Mouse (Mus musculus): ENCODE results near the gene Zc3h12c. TPM values are rescaled to one million over a fixed set of nuclear protein-coding genes. Genes with fewer than 3 reads are reported as not detected.

Gene Zc3h12c
- polyA plus RNA-seq, 1 experiment from 2014 or later, result 12.8 TPM

DNA sequence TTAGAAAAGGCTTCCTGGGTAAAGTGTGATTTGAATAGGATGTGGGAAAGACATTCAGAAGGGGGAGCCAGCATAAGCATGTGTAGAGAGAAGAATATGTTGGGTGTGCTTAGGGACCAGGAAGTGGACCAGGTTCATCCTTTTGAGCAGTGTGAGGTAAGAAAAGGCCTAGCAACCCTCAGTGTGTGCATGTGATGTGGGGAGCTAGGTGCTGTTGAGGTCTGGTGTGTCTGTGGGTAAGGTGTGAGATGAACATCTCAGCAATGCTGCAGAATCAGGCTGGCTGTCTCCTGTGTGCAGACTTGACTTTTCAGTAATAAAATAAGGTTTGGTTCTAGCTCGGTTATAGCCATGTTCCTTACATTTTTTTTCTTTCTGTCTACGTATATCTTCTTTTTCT lies 98.3 kb downstream of the Zc3h12c start:
- H3K9ac ChIP-seq, result no peak overlapping the region
- H3K27me3 ChIP-seq, result no peaks in the 10 kb centered on the region
- ATAC-seq (ENCODE audit: low FRiP score), result no peak
- WGBS, result 91% methylated on average over 2 of the region's 2 CpGs
- H3K9me3 ChIP-seq, result no peaks in the 10 kb centered on the region
- peaks cover 73% of the 10 kb centered on the region for H3K36me3 ChIP-seq (replicated peaks)
- no peak overlapping the region for H3K4me3 ChIP-seq (replicated peaks)
- no peaks in the 10 kb centered on the region for H3K4me1 ChIP-seq
- no peak overlapping the region for H3K27ac ChIP-seq
- H3K4me2 ChIP-seq, result no peak overlapping the region

Small RNAs within 50 kb of the gene (microRNA-seq; reads per million reads assigned to microRNA genes)
- gene Gm27686 (not detected), gene Mir6244 (not detected)

Other genes with a start within 250 kb of the Zc3h12c start
- 48.7 and 50.6 TPM in 2 replicates for gene Fdx1, start 205.0 kb downstream of the Zc3h12c start, polyA plus RNA-seq (2016; fragmentation: Nextera tagmentation; extraction: Ambion mirVana)
- 160 and 169 TPM in 2 replicates for gene Rdx, start 121.4 kb downstream of the Zc3h12c start, polyA plus RNA-seq (2016; fragmentation: Nextera tagmentation; extraction: Ambion mirVana)

All from forebrain, embryonic 12.5 days (tissue).